Mouse (Mus musculus) megakaryocyte, embryonic 14.5 days (primary cell): ENCODE data around the gene Serpina3g. TPM values are rescaled to one million over a fixed set of nuclear protein-coding genes. Genes with fewer than 3 reads are reported as not detected.

Experiments used
- H3K27me3 ChIP-seq: replicated peaks from 2 replicates; pipeline ENCODE3; 2012; ENCODE audit warnings: inconsistent platforms
- H3K36me3 ChIP-seq: replicated peaks from 2 replicates; pipeline ENCODE3; 2012; ENCODE audit warnings: low read length, inconsistent platforms, mixed read lengths
- H3K4me1 ChIP-seq: 2 replicates; pipeline ENCODE4 v1.6.1; 2012; ENCODE audit warnings: inconsistent platforms
- H3K4me3 ChIP-seq: replicated peaks from 2 replicates; pipeline ENCODE3; 2012; ENCODE audit warnings: moderate library complexity, mild to moderate bottlenecking, inconsistent platforms
- H3K9me3 ChIP-seq: 2 replicates; pipeline ENCODE4 v1.6.1; 2012; ENCODE audit warnings: inconsistent platforms
- FLI1 ChIP-seq: IDR thresholded peaks from 2 replicates; pipeline ENCODE4 v1.6.1; 2012; ENCODE audit warnings: low read length, inconsistent platforms, mixed read lengths
- GATA1 ChIP-seq: IDR thresholded peaks from 3 replicates; pipeline ENCODE4 v1.6.1; 2012; ENCODE audit warnings: mixed read lengths, low read length, inconsistent platforms, borderline replicate concordance
- polyA plus RNA-seq: library from polyadenylated mRNA; stranded (reverse); fragments of >175 nt; gene quantifications from 2 replicates; pipeline ENCODE4 v1.2.3, GENCODE M21; 2012; ENCODE audit warnings: low replicate concordance; ENCODE audit not compliant: insufficient read depth

The Serpina3g gene
- 122 and 154 TPM in 2 replicates for polyA plus RNA-seq

GRCm38 (mm10) chr12:104235915-104236314 is at the start of gene Serpina3g:
TSS of gene Serpina3g (plus strand) at chr12:104236245.
- Histone ChIP-seq H3K9me3 (no peaks in the 10 kb centered on the region), H3K27me3 (no peaks in the 10 kb centered on the region), H3K4me3 (peak within 1 kb of the TSS; percentile 90), H3K36me3 (peaks cover 27% of the 10 kb centered on the region), H3K4me1 (peaks cover 68% of the 10 kb centered on the region)
- TF ChIP-seq GATA1: no peak
- TF ChIP-seq FLI1: no peak

DNA sequence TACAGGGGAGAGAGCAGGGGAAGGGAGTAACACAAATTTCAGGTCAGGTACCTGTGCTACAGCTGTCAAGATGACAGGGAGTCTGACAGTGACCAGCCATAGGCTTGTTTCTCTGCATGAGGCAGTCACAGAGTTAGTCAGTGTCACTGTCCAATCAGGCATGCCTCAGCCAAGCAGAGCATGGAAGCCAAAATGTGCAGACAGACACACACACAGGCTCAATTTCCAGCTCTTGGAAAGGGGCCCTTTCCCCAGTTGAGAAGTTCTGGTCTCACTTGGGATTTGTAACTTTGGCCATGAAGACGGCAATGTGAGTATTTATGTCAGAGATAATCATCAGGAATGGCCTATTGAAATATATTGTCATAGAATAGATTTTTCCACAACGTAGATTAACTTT is 46.8 kb upstream of the Serpina3g start:
- no peak overlapping the region for H3K4me3 ChIP-seq
- H3K27me3 ChIP-seq: peaks cover 18% of the 10 kb centered on the region
- H3K36me3 ChIP-seq: no peaks in the 10 kb centered on the region
- peaks cover 53% of the 10 kb centered on the region for H3K4me1 ChIP-seq
- H3K9me3 ChIP-seq: no peaks in the 10 kb centered on the region
- TF ChIP-seq FLI1: no peak
- TF ChIP-seq GATA1: no peak

GRCm38 (mm10) chr12:104190852-104191251 is 45.2 kb upstream of the Serpina3g start:
- Histone ChIP-seq H3K27me3 (peaks cover 20% of the 10 kb centered on the region), H3K36me3 (no peaks in the 10 kb centered on the region), H3K9me3 (no peaks in the 10 kb centered on the region), H3K4me1 (peaks cover 46% of the 10 kb centered on the region), H3K4me3 (no peak overlapping the region)
- TF ChIP-seq GATA1: no peak
- no peak for TF ChIP-seq FLI1

- H3K27me3 ChIP-seq: peaks cover 7% of the 10 kb centered on the region
- H3K36me3 ChIP-seq: no peaks in the 10 kb centered on the region
- H3K9me3 ChIP-seq: peaks cover 6% of the 10 kb centered on the region; the same call in 1 of the 2 replicates
- TF ChIP-seq GATA1 (no peak), FLI1 (no peak)
- peaks cover 27% of the 10 kb centered on the region for H3K4me1 ChIP-seq
- H3K4me3 ChIP-seq: no peak overlapping the region
Observed at GRCm38 (mm10) chr12:104209149-104209548, 26.9 kb upstream of the Serpina3g start.

- H3K4me1 ChIP-seq: peaks cover 34% of the 10 kb centered on the region
- H3K4me3 ChIP-seq: no peak overlapping the region
- H3K36me3 ChIP-seq: no peaks in the 10 kb centered on the region
- TF ChIP-seq GATA1: no peak
- TF ChIP-seq FLI1: no peak
- peaks cover 7% of the 10 kb centered on the region for H3K27me3 ChIP-seq
- H3K9me3 ChIP-seq: peaks cover 6% of the 10 kb centered on the region; the same call in 1 of the 2 replicates
Observed at GRCm38 (mm10) chr12:104209802-104210201, 26.2 kb upstream of the Serpina3g start.

- peaks cover 7% of the 10 kb centered on the region for H3K27me3 ChIP-seq
- peaks cover 6% of the 10 kb centered on the region; the same call in 1 of the 2 replicates for H3K9me3 ChIP-seq
- H3K36me3 ChIP-seq: peaks cover 5% of the 10 kb centered on the region
- peak overlapping the region; percentile 42 for H3K4me3 ChIP-seq
- no peak for TF ChIP-seq FLI1
- TF ChIP-seq GATA1: no peak
- peaks cover 64% of the 10 kb centered on the region for H3K4me1 ChIP-seq
Observed at GRCm38 (mm10) chr12:104213689-104214444, 22.2 kb upstream of the Serpina3g start.

- H3K36me3 ChIP-seq: peaks cover 5% of the 10 kb centered on the region
- H3K4me3 ChIP-seq: peak within 1 kb of the TSS; percentile 42
- peaks cover 63% of the 10 kb centered on the region for H3K4me1 ChIP-seq
- TF ChIP-seq FLI1: no peak
- no peak for TF ChIP-seq GATA1
- peaks cover 6% of the 10 kb centered on the region; the same call in 1 of the 2 replicates for H3K9me3 ChIP-seq
- H3K27me3 ChIP-seq: peaks cover 7% of the 10 kb centered on the region
Observed at GRCm38 (mm10) chr12:104214445-104214753, 21.6 kb upstream of the Serpina3g start, which contains the start of gene Serpina3f. TSS of gene Serpina3f (plus strand) at chr12:104214544.

GRCm38 (mm10) chr12:104215249-104215648 is 20.8 kb upstream of the Serpina3g start:
- peaks cover 5% of the 10 kb centered on the region for H3K36me3 ChIP-seq
- H3K4me3 ChIP-seq: no peak overlapping the region
- TF ChIP-seq FLI1: no peak
- TF ChIP-seq GATA1: no peak
- peaks cover 3% of the 10 kb centered on the region for H3K27me3 ChIP-seq
- H3K4me1 ChIP-seq: peaks cover 57% of the 10 kb centered on the region
- peaks cover 6% of the 10 kb centered on the region; the same call in 1 of the 2 replicates for H3K9me3 ChIP-seq

- no peak overlapping the region for H3K4me3 ChIP-seq
- H3K36me3 ChIP-seq: peaks cover 7% of the 10 kb centered on the region
- TF ChIP-seq GATA1 (no peak), FLI1 (no peak)
- no peaks in the 10 kb centered on the region for H3K9me3 ChIP-seq
- peaks cover 50% of the 10 kb centered on the region for H3K4me1 ChIP-seq
- peaks cover 2% of the 10 kb centered on the region for H3K27me3 ChIP-seq
Observed at GRCm38 (mm10) chr12:104221616-104222015, 14.4 kb upstream of the Serpina3g start.

- no peak for TF ChIP-seq GATA1
- no peak for TF ChIP-seq FLI1
- peaks cover 5% of the 10 kb centered on the region for H3K9me3 ChIP-seq
- H3K4me3 ChIP-seq: no peak overlapping the region
- peaks cover 9% of the 10 kb centered on the region for H3K36me3 ChIP-seq
- H3K4me1 ChIP-seq: peaks cover 34% of the 10 kb centered on the region
- peaks cover 2% of the 10 kb centered on the region for H3K27me3 ChIP-seq
Observed at GRCm38 (mm10) chr12:104223690-104224089, 12.4 kb upstream of the Serpina3g start.
